Mouse (Mus musculus): ENCODE measurements at regions not wholly inside any gene's neighbourhood (a gene's known extent, or its start where the extent isn't known, plus 50 kb on each side); places are given as distances from the start of the nearest gene placed in this dataset.

- Histone ChIP-seq H3K4me2 (ENCODE audit: low read depth, low read length) (no peak overlapping the region), H3K27me3 (ENCODE audit: control insufficient read depth, insufficient read depth, low read length) (no peaks in the 10 kb centered on the region), H3K36me3 (ENCODE audit: control insufficient read depth, insufficient read depth) (no peaks in the 10 kb centered on the region), H3K27ac (ENCODE audit: low read length) (no peak overlapping the region), H3K9ac (ENCODE audit: low read length) (no peak overlapping the region), H3K4me3 (ENCODE audit: low read length) (no peak overlapping the region), H3K9me3 (replicated peaks; ENCODE audit: control insufficient read depth, low read length) (no peaks in the 10 kb centered on the region), H3K4me1 (ENCODE audit: control insufficient read depth, insufficient read depth, low read length) (no peaks in the 10 kb centered on the region)
- no peak for ATAC-seq (replicated peaks; ENCODE audit: extremely low read depth, insufficient read depth, low FRiP score)
- WGBS = 66% methylated on average over 1 of the region's 1 CpGs
Measured at GRCm38 (mm10) chr1:76634071-76634470, 880.8 kb downstream of the Epha4 start.

GRCm38 (mm10) chr1:76637268-76638009 is 877.4 kb downstream of the Epha4 start:
- Histone ChIP-seq H3K27me3 (ENCODE audit: control insufficient read depth, insufficient read depth, low read length) (no peaks in the 10 kb centered on the region), H3K36me3 (ENCODE audit: control insufficient read depth, insufficient read depth) (no peaks in the 10 kb centered on the region), H3K4me2 (ENCODE audit: low read depth, low read length) (no peak overlapping the region), H3K4me3 (ENCODE audit: low read length) (no peak overlapping the region), H3K27ac (ENCODE audit: low read length) (no peak overlapping the region), H3K9me3 (replicated peaks; ENCODE audit: control insufficient read depth, low read length) (no peaks in the 10 kb centered on the region), H3K4me1 (ENCODE audit: control insufficient read depth, insufficient read depth, low read length) (no peaks in the 10 kb centered on the region), H3K9ac (ENCODE audit: low read length) (no peak overlapping the region)
- 87% methylated on average over 19 of the region's 19 CpGs for WGBS
- ATAC-seq (replicated peaks; ENCODE audit: extremely low read depth, insufficient read depth, low FRiP score) = no peak

GRCm38 (mm10) chr1:76638010-76638400 is 876.9 kb downstream of the Epha4 start:
- Histone ChIP-seq H3K27me3 (ENCODE audit: control insufficient read depth, insufficient read depth, low read length) (no peaks in the 10 kb centered on the region), H3K4me2 (ENCODE audit: low read depth, low read length) (no peak overlapping the region), H3K9ac (ENCODE audit: low read length) (no peak overlapping the region), H3K4me3 (ENCODE audit: low read length) (no peak overlapping the region), H3K36me3 (ENCODE audit: control insufficient read depth, insufficient read depth) (no peaks in the 10 kb centered on the region), H3K27ac (ENCODE audit: low read length) (no peak overlapping the region), H3K4me1 (ENCODE audit: control insufficient read depth, insufficient read depth, low read length) (no peaks in the 10 kb centered on the region), H3K9me3 (replicated peaks; ENCODE audit: control insufficient read depth, low read length) (no peaks in the 10 kb centered on the region)
- WGBS = 36% methylated on average over 5 of the region's 5 CpGs
- no peak for ATAC-seq (replicated peaks; ENCODE audit: extremely low read depth, insufficient read depth, low FRiP score)

- no peak overlapping the region for H3K9ac ChIP-seq (ENCODE audit: low read length)
- H3K27ac ChIP-seq (ENCODE audit: low read length) = no peak overlapping the region
- no peak overlapping the region for H3K4me3 ChIP-seq (ENCODE audit: low read length)
- 73% methylated on average over 3 of the region's 3 CpGs for WGBS
- H3K4me1 ChIP-seq (ENCODE audit: control insufficient read depth, insufficient read depth, low read length) = no peaks in the 10 kb centered on the region
- H3K36me3 ChIP-seq (ENCODE audit: control insufficient read depth, insufficient read depth) = no peaks in the 10 kb centered on the region
- no peak overlapping the region for H3K4me2 ChIP-seq (ENCODE audit: low read depth, low read length)
- ATAC-seq (replicated peaks; ENCODE audit: extremely low read depth, insufficient read depth, low FRiP score) = no peak
- no peaks in the 10 kb centered on the region for H3K27me3 ChIP-seq (ENCODE audit: control insufficient read depth, insufficient read depth, low read length)
- H3K9me3 ChIP-seq (replicated peaks; ENCODE audit: control insufficient read depth, low read length) = no peaks in the 10 kb centered on the region
Measured at GRCm38 (mm10) chr1:76641181-76641711, 873.6 kb downstream of the Epha4 start.

GRCm38 (mm10) chr1:76642703-76643102 is 872.2 kb downstream of the Epha4 start:
- H3K9me3 ChIP-seq (replicated peaks; ENCODE audit: control insufficient read depth, low read length) = no peaks in the 10 kb centered on the region
- no peaks in the 10 kb centered on the region for H3K4me1 ChIP-seq (ENCODE audit: control insufficient read depth, insufficient read depth, low read length)
- no peaks in the 10 kb centered on the region for H3K27me3 ChIP-seq (ENCODE audit: control insufficient read depth, insufficient read depth, low read length)
- no peaks in the 10 kb centered on the region for H3K36me3 ChIP-seq (ENCODE audit: control insufficient read depth, insufficient read depth)
- 82% methylated on average over 6 of the region's 6 CpGs for WGBS
- no peak overlapping the region for H3K4me2 ChIP-seq (ENCODE audit: low read depth, low read length)
- no peak overlapping the region for H3K9ac ChIP-seq (ENCODE audit: low read length)
- no peak for ATAC-seq (replicated peaks; ENCODE audit: extremely low read depth, insufficient read depth, low FRiP score)
- no peak overlapping the region for H3K27ac ChIP-seq (ENCODE audit: low read length)
- no peak overlapping the region for H3K4me3 ChIP-seq (ENCODE audit: low read length)

- no peaks in the 10 kb centered on the region for H3K27me3 ChIP-seq (ENCODE audit: control insufficient read depth, insufficient read depth, low read length)
- H3K36me3 ChIP-seq (ENCODE audit: control insufficient read depth, insufficient read depth) = no peaks in the 10 kb centered on the region
- no peaks in the 10 kb centered on the region for H3K9me3 ChIP-seq (replicated peaks; ENCODE audit: control insufficient read depth, low read length)
- no peak overlapping the region for H3K27ac ChIP-seq (ENCODE audit: low read length)
- no peaks in the 10 kb centered on the region for H3K4me1 ChIP-seq (ENCODE audit: control insufficient read depth, insufficient read depth, low read length)
- no peak overlapping the region for H3K9ac ChIP-seq (ENCODE audit: low read length)
- ATAC-seq (replicated peaks; ENCODE audit: extremely low read depth, insufficient read depth, low FRiP score) = peak; percentile 49; the same call in 1 of the 2 replicates
- no peak overlapping the region for H3K4me3 ChIP-seq (ENCODE audit: low read length)
- H3K4me2 ChIP-seq (ENCODE audit: low read depth, low read length) = no peak overlapping the region
- WGBS = 39% methylated on average over 3 of the region's 3 CpGs
Measured at GRCm38 (mm10) chr1:76644895-76645294, 870.0 kb downstream of the Epha4 start.

GRCm38 (mm10) chr1:76654826-76655225 is 860.1 kb downstream of the Epha4 start:
- ATAC-seq (replicated peaks; ENCODE audit: extremely low read depth, insufficient read depth, low FRiP score) = no peak
- Histone ChIP-seq H3K9ac (ENCODE audit: low read length) (no peak overlapping the region), H3K27me3 (ENCODE audit: control insufficient read depth, insufficient read depth, low read length) (no peaks in the 10 kb centered on the region), H3K4me2 (ENCODE audit: low read depth, low read length) (no peak overlapping the region), H3K36me3 (ENCODE audit: control insufficient read depth, insufficient read depth) (no peaks in the 10 kb centered on the region), H3K9me3 (replicated peaks; ENCODE audit: control insufficient read depth, low read length) (no peaks in the 10 kb centered on the region), H3K27ac (ENCODE audit: low read length) (no peak overlapping the region), H3K4me1 (ENCODE audit: control insufficient read depth, insufficient read depth, low read length) (peaks cover 8% of the 10 kb centered on the region; the same call in 1 of the 2 replicates), H3K4me3 (ENCODE audit: low read length) (no peak overlapping the region)
- 85% methylated on average over 1 of the region's 1 CpGs for WGBS

- H3K36me3 ChIP-seq (ENCODE audit: control insufficient read depth, insufficient read depth) = no peaks in the 10 kb centered on the region
- ATAC-seq (replicated peaks; ENCODE audit: extremely low read depth, insufficient read depth, low FRiP score) = peak; percentile 73
- no peak overlapping the region for H3K4me2 ChIP-seq (ENCODE audit: low read depth, low read length)
Measured at GRCm38 (mm10) chr1:76658228-76658627, 856.7 kb downstream of the Epha4 start.

GRCm38 (mm10) chr1:76660146-76660545 is 854.7 kb downstream of the Epha4 start:
- no peak overlapping the region for H3K27ac ChIP-seq (ENCODE audit: low read length)
- H3K4me3 ChIP-seq (ENCODE audit: low read length) = no peak overlapping the region
- no peaks in the 10 kb centered on the region for H3K36me3 ChIP-seq (ENCODE audit: control insufficient read depth, insufficient read depth)
- 89% methylated on average over 3 of the region's 3 CpGs for WGBS
- no peak for ATAC-seq (replicated peaks; ENCODE audit: extremely low read depth, insufficient read depth, low FRiP score)
- no peaks in the 10 kb centered on the region for H3K9me3 ChIP-seq (replicated peaks; ENCODE audit: control insufficient read depth, low read length)
- no peak overlapping the region for H3K4me2 ChIP-seq (ENCODE audit: low read depth, low read length)
- no peaks in the 10 kb centered on the region for H3K27me3 ChIP-seq (ENCODE audit: control insufficient read depth, insufficient read depth, low read length)
- H3K4me1 ChIP-seq (ENCODE audit: control insufficient read depth, insufficient read depth, low read length) = peaks cover 8% of the 10 kb centered on the region; the same call in 1 of the 2 replicates
- H3K9ac ChIP-seq (ENCODE audit: low read length) = no peak overlapping the region

More at GRCm38 (mm10) chr1:76658228-76658627, 856.7 kb downstream of the Epha4 start:
- no peaks in the 10 kb centered on the region for H3K9me3 ChIP-seq (replicated peaks; ENCODE audit: control insufficient read depth, low read length)
- no peaks in the 10 kb centered on the region for H3K27me3 ChIP-seq (ENCODE audit: control insufficient read depth, insufficient read depth, low read length)
- H3K4me3 ChIP-seq (ENCODE audit: low read length) = no peak overlapping the region
- H3K4me1 ChIP-seq (ENCODE audit: control insufficient read depth, insufficient read depth, low read length) = peaks cover 8% of the 10 kb centered on the region; the same call in 1 of the 2 replicates
- peak overlapping the region; percentile 37; the same call in 1 of the 2 replicates for H3K27ac ChIP-seq (ENCODE audit: low read length)
- H3K9ac ChIP-seq (ENCODE audit: low read length) = no peak overlapping the region
- WGBS = 44% methylated on average over 4 of the region's 4 CpGs
